Mouse (Mus musculus): ENCODE results near the gene Klk10.

Gene Klk10

GRCm38 (mm10) chr7:43796355-43796754 is 15.5 kb downstream of the Klk10 start:
- no peak for DNase-seq (ENCODE audit: low spot score)

GRCm38 (mm10) chr7:43797333-43797769 is 16.5 kb downstream of the Klk10 start, which contains the start of gene Klk8:
Klk8 (plus strand) TSS chr7:43797577.
- no peak for DNase-seq (ENCODE audit: low spot score)

GRCm38 (mm10) chr7:43797844-43798462 is 17.1 kb downstream of the Klk10 start:
- DNase-seq (ENCODE audit: low spot score): no peak

- no peak for DNase-seq (ENCODE audit: low spot score)
Observed at GRCm38 (mm10) chr7:43799876-43800275, 19.0 kb downstream of the Klk10 start.

GRCm38 (mm10) chr7:43810994-43811393 is 30.2 kb downstream of the Klk10 start, which contains the start of gene Klk7:
Klk7 (plus strand) TSS chr7:43811294.
- DNase-seq (ENCODE audit: low spot score): no peak

- DNase-seq (ENCODE audit: low spot score): no peak
Observed at GRCm38 (mm10) chr7:43815211-43815610, 34.4 kb downstream of the Klk10 start.

GRCm38 (mm10) chr7:43816746-43817145 is 35.9 kb downstream of the Klk10 start:
- no peak for DNase-seq (ENCODE audit: low spot score)

GRCm38 (mm10) chr7:43821581-43821980 is 40.7 kb downstream of the Klk10 start:
- DNase-seq (ENCODE audit: low spot score): no peak

GRCm38 (mm10) chr7:43824199-43824598 is 43.4 kb downstream of the Klk10 start, which contains the start of gene Klk6:
Klk6 (plus strand) TSS chr7:43824499.
- DNase-seq (ENCODE audit: low spot score): no peak

- no peak for DNase-seq (ENCODE audit: low spot score)
Observed at GRCm38 (mm10) chr7:43826056-43826455, 45.2 kb downstream of the Klk10 start.

GRCm38 (mm10) chr7:43827706-43828105 is 46.9 kb downstream of the Klk10 start:
- DNase-seq (ENCODE audit: low spot score): no peak

GRCm38 (mm10) chr7:43829006-43829405 is 48.2 kb downstream of the Klk10 start:
- DNase-seq (ENCODE audit: low spot score): no peak

Data from ovary, postnatal 36 days (tissue).